Mouse (Mus musculus): Measurements from ENCODE around the gene Rps6ka5. TPM values are rescaled to one million over a fixed set of nuclear protein-coding genes. Genes with fewer than 3 reads are reported as not detected.

The Rps6ka5 gene
- polyA plus RNA-seq, 1 experiment, result 2.1 TPM

GRCm38 (mm10) chr12:100567627-100568026 is 159.2 kb downstream of the Rps6ka5 start:
- Histone ChIP-seq H3K27me3 (ENCODE audit: control insufficient read depth, insufficient read depth, low read length) (no peaks in the 10 kb centered on the region), H3K4me1 (ENCODE audit: control insufficient read depth, insufficient read depth, insufficient read length) (no peaks in the 10 kb centered on the region), H3K27ac (ENCODE audit: insufficient read depth, low read length) (no peak overlapping the region), H3K36me3 (ENCODE audit: control insufficient read depth, insufficient read depth, low read length) (peaks cover 17% of the 10 kb centered on the region), H3K4me3 (ENCODE audit: extremely low read depth, insufficient read depth, insufficient read length) (no peak overlapping the region)
- DNase-seq (ENCODE audit: low read depth in 1 of 2, low spot score in 2 of 2), result no peak
- whole genome bisulfite sequencing, result 92% methylated on average over 3 of the region's 3 CpGs
- TF ChIP-seq POLR2A (IDR thresholded peaks at IDR 0.05; ENCODE audit: low read depth, low read length) (no peak), CTCF (IDR thresholded peaks at IDR 0.05; ENCODE audit: extremely low read depth, insufficient read depth, insufficient read length, insufficient replicate concordance) (no peak)

- no peaks in the 10 kb centered on the region for H3K27me3 ChIP-seq (ENCODE audit: control insufficient read depth, insufficient read depth, low read length)
- H3K4me3 ChIP-seq (ENCODE audit: extremely low read depth, insufficient read depth, insufficient read length), result no peak overlapping the region
- no peak overlapping the region for H3K27ac ChIP-seq (ENCODE audit: insufficient read depth, low read length)
- 86% methylated on average over 6 of the region's 6 CpGs for WGBS
- H3K36me3 ChIP-seq (ENCODE audit: control insufficient read depth, insufficient read depth, low read length), result peaks cover 13% of the 10 kb centered on the region; the same call in 1 of the 2 replicates
- DNase-seq (ENCODE audit: low read depth in 1 of 2, low spot score in 2 of 2), result no peak
- TF ChIP-seq CTCF (IDR thresholded peaks at IDR 0.05; ENCODE audit: extremely low read depth, insufficient read depth, insufficient read length, insufficient replicate concordance) (no peak), POLR2A (IDR thresholded peaks at IDR 0.05; ENCODE audit: low read depth, low read length) (no peak)
- H3K4me1 ChIP-seq (ENCODE audit: control insufficient read depth, insufficient read depth, insufficient read length), result no peaks in the 10 kb centered on the region
Measured at GRCm38 (mm10) chr12:100553675-100554074, 173.1 kb downstream of the Rps6ka5 start.

DNA sequence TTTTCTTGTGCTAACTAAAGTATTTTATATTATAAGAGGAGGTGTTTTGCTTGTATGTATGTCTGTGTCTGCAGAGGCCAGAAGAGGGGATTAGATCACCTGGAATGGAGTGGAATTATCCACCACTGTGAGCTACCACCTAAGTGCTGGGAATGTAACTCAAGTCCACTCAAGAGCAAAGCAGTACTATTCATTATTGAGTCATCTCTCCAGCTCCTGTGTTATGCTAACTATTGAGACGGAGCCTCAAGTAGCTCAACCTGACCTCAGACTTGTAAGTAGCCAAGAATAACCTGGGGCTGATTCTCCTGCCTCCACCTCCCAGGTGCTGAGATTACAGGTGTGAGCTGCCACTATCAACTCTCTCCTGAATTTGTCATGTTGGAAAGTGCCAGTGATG is 174.8 kb downstream of the Rps6ka5 start:
- DNase-seq (ENCODE audit: low read depth in 1 of 2, low spot score in 2 of 2), result no peak
- TF ChIP-seq CTCF (IDR thresholded peaks at IDR 0.05; ENCODE audit: extremely low read depth, insufficient read depth, insufficient read length, insufficient replicate concordance) (no peak), POLR2A (IDR thresholded peaks at IDR 0.05; ENCODE audit: low read depth, low read length) (no peak)
- Histone ChIP-seq H3K4me3 (ENCODE audit: extremely low read depth, insufficient read depth, insufficient read length) (no peak overlapping the region), H3K27me3 (ENCODE audit: control insufficient read depth, insufficient read depth, low read length) (no peaks in the 10 kb centered on the region), H3K4me1 (ENCODE audit: control insufficient read depth, insufficient read depth, insufficient read length) (no peaks in the 10 kb centered on the region), H3K36me3 (ENCODE audit: control insufficient read depth, insufficient read depth, low read length) (peaks cover 13% of the 10 kb centered on the region; the same call in 1 of the 2 replicates), H3K27ac (ENCODE audit: insufficient read depth, low read length) (no peak overlapping the region)
- WGBS, result 96% methylated on average over 1 of the region's 1 CpGs

GRCm38 (mm10) chr12:100544194-100544567 is 182.6 kb downstream of the Rps6ka5 start:
- 64% methylated on average over 4 of the region's 4 CpGs for WGBS
- Histone ChIP-seq H3K27ac (ENCODE audit: insufficient read depth, low read length) (no peak overlapping the region), H3K27me3 (ENCODE audit: control insufficient read depth, insufficient read depth, low read length) (no peaks in the 10 kb centered on the region), H3K4me1 (ENCODE audit: control insufficient read depth, insufficient read depth, insufficient read length) (peaks cover 2% of the 10 kb centered on the region; the same call in 1 of the 2 replicates), H3K4me3 (ENCODE audit: extremely low read depth, insufficient read depth, insufficient read length) (no peak overlapping the region), H3K36me3 (ENCODE audit: control insufficient read depth, insufficient read depth, low read length) (peaks cover 4% of the 10 kb centered on the region; the same call in 1 of the 2 replicates)
- TF ChIP-seq CTCF (IDR thresholded peaks at IDR 0.05; ENCODE audit: extremely low read depth, insufficient read depth, insufficient read length, insufficient replicate concordance), result no peak
- DNase-seq (ENCODE audit: low read depth in 1 of 2, low spot score in 2 of 2), result no peak

DNA sequence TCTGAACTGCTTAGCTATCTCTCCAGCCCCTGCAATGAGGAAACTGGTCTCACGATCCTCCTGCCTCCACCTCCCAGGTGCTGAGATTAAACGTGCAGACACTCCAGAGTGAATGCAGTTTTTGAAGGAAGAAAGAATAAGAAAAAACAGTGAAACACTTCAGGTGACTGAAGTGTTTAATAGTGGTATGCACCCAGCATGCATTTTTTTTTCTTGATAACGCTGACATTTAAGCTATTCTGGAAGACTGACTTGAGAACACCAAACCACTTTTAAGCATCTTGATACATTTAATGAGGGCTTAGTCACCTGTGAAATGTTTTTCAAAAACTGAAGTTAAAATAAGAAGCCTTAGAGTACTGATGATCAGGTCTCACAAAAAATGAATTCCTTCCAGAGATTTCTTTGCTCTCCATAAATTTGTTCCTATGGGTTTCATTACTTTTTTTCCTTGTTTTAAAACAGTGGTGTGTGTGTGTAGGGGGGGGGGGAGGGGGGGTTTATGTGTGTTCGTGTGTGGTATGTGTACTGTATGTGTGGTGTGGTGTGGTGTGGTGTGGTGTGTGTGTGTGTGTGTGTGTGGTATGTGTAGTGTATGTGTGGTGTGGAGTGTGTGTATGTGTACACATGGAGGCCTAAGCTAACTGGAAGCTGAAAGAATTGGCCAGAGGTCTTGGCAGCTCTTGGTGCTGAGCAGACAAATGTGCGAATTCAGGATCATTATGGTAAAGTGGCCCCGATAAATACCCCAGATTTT is 183.2 kb downstream of the Rps6ka5 start:
- H3K27ac ChIP-seq (ENCODE audit: insufficient read depth, low read length), result no peak overlapping the region
- no peak overlapping the region for H3K4me3 ChIP-seq (ENCODE audit: extremely low read depth, insufficient read depth, insufficient read length)
- no peaks in the 10 kb centered on the region for H3K27me3 ChIP-seq (ENCODE audit: control insufficient read depth, insufficient read depth, low read length)
- WGBS, result 88% methylated on average over 6 of the region's 6 CpGs
- TF ChIP-seq POLR2A (IDR thresholded peaks at IDR 0.05; ENCODE audit: low read depth, low read length) (no peak), CTCF (IDR thresholded peaks at IDR 0.05; ENCODE audit: extremely low read depth, insufficient read depth, insufficient read length, insufficient replicate concordance) (no peak)
- peaks cover 6% of the 10 kb centered on the region for H3K4me1 ChIP-seq (ENCODE audit: control insufficient read depth, insufficient read depth, insufficient read length)
- no peak for DNase-seq (ENCODE audit: low read depth in 1 of 2, low spot score in 2 of 2)
- H3K36me3 ChIP-seq (ENCODE audit: control insufficient read depth, insufficient read depth, low read length), result peaks cover 2% of the 10 kb centered on the region; the same call in 1 of the 2 replicates

DNA sequence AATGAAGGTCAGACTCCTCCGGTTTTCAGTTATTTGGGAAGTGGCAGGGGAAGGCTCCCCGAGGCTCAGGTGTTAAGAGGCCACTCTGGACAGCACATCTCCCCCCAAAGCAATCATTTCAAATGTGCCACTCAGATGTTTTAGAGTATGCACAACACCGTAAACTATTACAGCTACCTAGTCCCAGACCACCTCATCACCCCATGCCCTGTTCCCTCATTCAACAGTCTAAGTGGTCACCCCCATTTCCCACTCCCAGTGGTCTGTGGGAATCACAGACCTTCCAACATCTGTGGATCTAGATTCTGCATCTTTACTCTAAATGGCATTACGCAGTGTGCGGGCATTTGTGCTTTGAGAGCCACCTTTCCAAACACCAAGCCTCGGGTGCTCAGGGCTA is 184.3 kb downstream of the Rps6ka5 start:
- Histone ChIP-seq H3K4me1 (ENCODE audit: control insufficient read depth, insufficient read depth, insufficient read length) (peaks cover 9% of the 10 kb centered on the region), H3K27me3 (ENCODE audit: control insufficient read depth, insufficient read depth, low read length) (no peaks in the 10 kb centered on the region), H3K27ac (ENCODE audit: insufficient read depth, low read length) (no peak overlapping the region), H3K4me3 (ENCODE audit: extremely low read depth, insufficient read depth, insufficient read length) (no peak overlapping the region), H3K36me3 (ENCODE audit: control insufficient read depth, insufficient read depth, low read length) (peaks cover 2% of the 10 kb centered on the region; the same call in 1 of the 2 replicates)
- TF ChIP-seq POLR2A (IDR thresholded peaks at IDR 0.05; ENCODE audit: low read depth, low read length), result no peak
- TF ChIP-seq CTCF (IDR thresholded peaks at IDR 0.05; ENCODE audit: extremely low read depth, insufficient read depth, insufficient read length, insufficient replicate concordance), result no peak
- DNase-seq (ENCODE audit: low read depth in 1 of 2, low spot score in 2 of 2), result no peak
- WGBS, result 92% methylated on average over 6 of the region's 6 CpGs

GRCm38 (mm10) chr12:100542076-100542475 is 184.7 kb downstream of the Rps6ka5 start:
- WGBS, result 47% methylated on average over 3 of the region's 3 CpGs
- peaks cover 2% of the 10 kb centered on the region; the same call in 1 of the 2 replicates for H3K36me3 ChIP-seq (ENCODE audit: control insufficient read depth, insufficient read depth, low read length)

More at GRCm38 (mm10) chr12:100542076-100542475, 184.7 kb downstream of the Rps6ka5 start:
- H3K27me3 ChIP-seq (ENCODE audit: control insufficient read depth, insufficient read depth, low read length), result no peaks in the 10 kb centered on the region
- no peak for TF ChIP-seq POLR2A (IDR thresholded peaks at IDR 0.05; ENCODE audit: low read depth, low read length)
- no peak for TF ChIP-seq CTCF (IDR thresholded peaks at IDR 0.05; ENCODE audit: extremely low read depth, insufficient read depth, insufficient read length, insufficient replicate concordance)
- H3K4me1 ChIP-seq (ENCODE audit: control insufficient read depth, insufficient read depth, insufficient read length), result peaks cover 9% of the 10 kb centered on the region
- H3K4me3 ChIP-seq (ENCODE audit: extremely low read depth, insufficient read depth, insufficient read length), result no peak overlapping the region
- no peak for DNase-seq (ENCODE audit: low read depth in 1 of 2, low spot score in 2 of 2)
- no peak overlapping the region for H3K27ac ChIP-seq (ENCODE audit: insufficient read depth, low read length)
